Mouse (Mus musculus) left cerebral cortex, adult 18-20 months (tissue): ENCODE results near the gene Smarca5. TPM values are rescaled to one million over a fixed set of nuclear protein-coding genes. Genes with fewer than 3 reads are reported as not detected.

Experiments
- DNase-seq, 2 experiments: peaks; one replicate each; pipeline ENCODE4 v3.0.0; 2021 to 2022; ENCODE audit warnings: low spot score in 2 of 2, mixed read lengths in 1 of 2
- long read RNA-seq, 2 experiments: library from polyadenylated mRNA; stranded (forward); transcript quantifications; one replicate each; pipeline ENCODE4 v2.0.0; 2021
- total RNA-seq, 2 experiments: library from RNA; stranded (reverse); gene quantifications; 2 replicates each; pipeline ENCODE4 v1.2.3; 2021

Smarca5 gene
- 10 to 100 TPM; 54.0 to 63.8 TPM for total RNA-seq
- long read RNA-seq, experiment 1, full-length matches to known transcripts = 56 of 70 reads
- long read RNA-seq, experiment 1, partial matches to known transcripts = 9 of 70 reads
- long read RNA-seq, experiment 1, other reads (novel, unspliced or antisense) = 5 of 70 reads
- long read RNA-seq, experiment 2, full-length matches to known transcripts = 38 of 52 reads
- long read RNA-seq, experiment 2, partial matches to known transcripts = 10 of 52 reads
- long read RNA-seq, experiment 2, other reads (novel, unspliced or antisense) = 4 of 52 reads

- peak; percentile 91 to 93 for DNase-seq
Measured at GRCm38 (mm10) chr8:80739155-80739924, at the start of gene Smarca5. Smarca5 (minus strand) TSS chr8:80739497.

- no peak for DNase-seq
Measured at GRCm38 (mm10) chr8:80784559-80784958, 45.3 kb upstream of the Smarca5 start.

- DNase-seq = no peak
Measured at GRCm38 (mm10) chr8:80783271-80783670, 44.0 kb upstream of the Smarca5 start.

GRCm38 (mm10) chr8:80781338-80781737, 42.0 kb upstream of the Smarca5 start:
- no peak for DNase-seq

- no peak for DNase-seq
Measured at GRCm38 (mm10) chr8:80780271-80780670, 41.0 kb upstream of the Smarca5 start.

GRCm38 (mm10) chr8:80776436-80776835, 37.1 kb upstream of the Smarca5 start:
- DNase-seq = no peak

GRCm38 (mm10) chr8:80772732-80773460, 33.6 kb upstream of the Smarca5 start:
- no peak for DNase-seq

GRCm38 (mm10) chr8:80768451-80768850, 29.2 kb upstream of the Smarca5 start:
- no peak for DNase-seq

GRCm38 (mm10) chr8:80753017-80753715, 13.9 kb upstream of the Smarca5 start:
- DNase-seq = peak; percentile 85 to 90

- DNase-seq = no peak
Measured at GRCm38 (mm10) chr8:80752429-80752828, 13.1 kb upstream of the Smarca5 start.

- DNase-seq = no peak
Measured at GRCm38 (mm10) chr8:80749091-80749490, 9.8 kb upstream of the Smarca5 start.

GRCm38 (mm10) chr8:80739932-80740331, 635 bp upstream of the Smarca5 start:
- no peak for DNase-seq

- peak; percentile 66 to 74 for DNase-seq
Measured at GRCm38 (mm10) chr8:80738388-80739154, 726 bp downstream of the Smarca5 start.

- DNase-seq = no peak
Measured at GRCm38 (mm10) chr8:80738046-80738387, 1.3 kb downstream of the Smarca5 start.

- no peak for DNase-seq
Measured at GRCm38 (mm10) chr8:80732326-80732725, 7.0 kb downstream of the Smarca5 start.

- no peak for DNase-seq
Measured at GRCm38 (mm10) chr8:80714461-80714860, 24.8 kb downstream of the Smarca5 start.

GRCm38 (mm10) chr8:80710670-80711400, 28.5 kb downstream of the Smarca5 start:
- no peak for DNase-seq

GRCm38 (mm10) chr8:80688141-80688540, 51.2 kb downstream of the Smarca5 start:
- DNase-seq = peak; percentile 69 to 71

- DNase-seq = no peak
Measured at GRCm38 (mm10) chr8:80683756-80684335, 55.5 kb downstream of the Smarca5 start.
